Mouse (Mus musculus): ENCODE results near the gene Arl4a. TPM values are rescaled to one million over a fixed set of nuclear protein-coding genes. Genes with fewer than 3 reads are reported as not detected.

The Arl4a gene
- polyA plus RNA-seq, 1 experiment from 2014 or later = 55.8 TPM

- H3K4me1 ChIP-seq = peaks cover 12% of the 10 kb centered on the region
- no peak overlapping the region for H3K9ac ChIP-seq
- no peaks in the 10 kb centered on the region for H3K27me3 ChIP-seq
- H3K4me3 ChIP-seq = no peak overlapping the region
- no peak for ATAC-seq (ENCODE audit: low FRiP score, low read depth)
- H3K9me3 ChIP-seq = no peaks in the 10 kb centered on the region
- 87% methylated on average over 8 of the region's 8 CpGs for WGBS
- no peak overlapping the region for H3K27ac ChIP-seq
- H3K4me2 ChIP-seq (replicated peaks) = no peak overlapping the region
- no peaks in the 10 kb centered on the region for H3K36me3 ChIP-seq
Measured at GRCm38 (mm10) chr12:39977996-39978590, 59.7 kb downstream of the Arl4a start.

- Histone ChIP-seq H3K36me3 (no peaks in the 10 kb centered on the region), H3K27ac (no peak overlapping the region), H3K4me1 (peaks cover 12% of the 10 kb centered on the region), H3K4me2 (replicated peaks) (no peak overlapping the region), H3K27me3 (no peaks in the 10 kb centered on the region), H3K9ac (no peak overlapping the region), H3K4me3 (no peak overlapping the region), H3K9me3 (no peaks in the 10 kb centered on the region)
- WGBS = 83% methylated on average over 2 of the region's 2 CpGs
- no peak for ATAC-seq (ENCODE audit: low FRiP score, low read depth)
Measured at GRCm38 (mm10) chr12:39976426-39976825, 61.4 kb downstream of the Arl4a start.

GRCm38 (mm10) chr12:39975829-39976340 lies 61.9 kb downstream of the Arl4a start:
- Histone ChIP-seq H3K36me3 (no peaks in the 10 kb centered on the region), H3K4me1 (peaks cover 12% of the 10 kb centered on the region), H3K4me2 (replicated peaks) (no peak overlapping the region), H3K9ac (no peak overlapping the region), H3K27ac (no peak overlapping the region), H3K4me3 (no peak overlapping the region), H3K27me3 (no peaks in the 10 kb centered on the region), H3K9me3 (no peaks in the 10 kb centered on the region)
- ATAC-seq (ENCODE audit: low FRiP score, low read depth) = no peak; the same call in 1 of the 2 replicates
- 61% methylated on average over 9 of the region's 9 CpGs for WGBS

GRCm38 (mm10) chr12:39974977-39975583 lies 62.7 kb downstream of the Arl4a start:
- Histone ChIP-seq H3K9me3 (no peaks in the 10 kb centered on the region), H3K4me3 (no peak overlapping the region), H3K36me3 (no peaks in the 10 kb centered on the region), H3K9ac (no peak overlapping the region), H3K27me3 (no peaks in the 10 kb centered on the region), H3K4me2 (replicated peaks) (no peak overlapping the region), H3K4me1 (peaks cover 12% of the 10 kb centered on the region), H3K27ac (no peak overlapping the region; the same call in 1 of the 2 replicates)
- WGBS = 14% methylated on average over 4 of the region's 4 CpGs
- no peak for ATAC-seq (ENCODE audit: low FRiP score, low read depth)

GRCm38 (mm10) chr12:39974273-39974672 lies 63.6 kb downstream of the Arl4a start:
- Histone ChIP-seq H3K9ac (no peak overlapping the region), H3K4me3 (no peak overlapping the region), H3K4me1 (peaks cover 12% of the 10 kb centered on the region), H3K27me3 (no peaks in the 10 kb centered on the region), H3K4me2 (replicated peaks) (no peak overlapping the region), H3K9me3 (no peaks in the 10 kb centered on the region), H3K27ac (no peak overlapping the region), H3K36me3 (no peaks in the 10 kb centered on the region)
- 78% methylated on average over 1 of the region's 1 CpGs for WGBS
- no peak for ATAC-seq (ENCODE audit: low FRiP score, low read depth)

GRCm38 (mm10) chr12:39969500-39969899 lies 68.3 kb downstream of the Arl4a start:
- no peak overlapping the region for H3K4me2 ChIP-seq (replicated peaks)
- H3K4me1 ChIP-seq = no peaks in the 10 kb centered on the region
- H3K36me3 ChIP-seq = no peaks in the 10 kb centered on the region
- H3K27me3 ChIP-seq = no peaks in the 10 kb centered on the region
- no peak for ATAC-seq (ENCODE audit: low FRiP score, low read depth)
- no peak overlapping the region for H3K27ac ChIP-seq
- H3K9ac ChIP-seq = no peak overlapping the region
- H3K9me3 ChIP-seq = no peaks in the 10 kb centered on the region
- H3K4me3 ChIP-seq = no peak overlapping the region

- H3K27me3 ChIP-seq = no peaks in the 10 kb centered on the region
- H3K4me3 ChIP-seq = no peak overlapping the region
- H3K9me3 ChIP-seq = no peaks in the 10 kb centered on the region
- H3K36me3 ChIP-seq = no peaks in the 10 kb centered on the region
- H3K4me1 ChIP-seq = no peaks in the 10 kb centered on the region
- no peak overlapping the region for H3K27ac ChIP-seq
- no peak overlapping the region for H3K4me2 ChIP-seq (replicated peaks)
- H3K9ac ChIP-seq = no peak overlapping the region
- ATAC-seq (ENCODE audit: low FRiP score, low read depth) = no peak
- WGBS = 91% methylated on average over 3 of the region's 3 CpGs
Measured at GRCm38 (mm10) chr12:39968109-39968508, 69.7 kb downstream of the Arl4a start.

GRCm38 (mm10) chr12:39959166-39959565 lies 78.7 kb downstream of the Arl4a start:
- Histone ChIP-seq H3K9me3 (no peaks in the 10 kb centered on the region), H3K4me3 (no peak overlapping the region), H3K4me1 (no peaks in the 10 kb centered on the region), H3K27me3 (no peaks in the 10 kb centered on the region), H3K27ac (no peak overlapping the region), H3K36me3 (no peaks in the 10 kb centered on the region), H3K9ac (no peak overlapping the region), H3K4me2 (replicated peaks) (no peak overlapping the region)
- ATAC-seq (ENCODE audit: low FRiP score, low read depth) = no peak
- WGBS = 83% methylated on average over 8 of the region's 8 CpGs

- WGBS = 69% methylated on average over 8 of the region's 8 CpGs
- ATAC-seq (ENCODE audit: low FRiP score, low read depth) = no peak
- Histone ChIP-seq H3K9me3 (no peaks in the 10 kb centered on the region), H3K27me3 (no peaks in the 10 kb centered on the region), H3K36me3 (no peaks in the 10 kb centered on the region), H3K27ac (no peak overlapping the region), H3K4me1 (no peaks in the 10 kb centered on the region), H3K4me3 (no peak overlapping the region), H3K9ac (no peak overlapping the region), H3K4me2 (replicated peaks) (no peak overlapping the region)
Measured at GRCm38 (mm10) chr12:39957931-39958671, 79.7 kb downstream of the Arl4a start.

GRCm38 (mm10) chr12:39956396-39956795 lies 81.4 kb downstream of the Arl4a start:
- WGBS = 73% methylated on average over 15 of the region's 15 CpGs
- H3K36me3 ChIP-seq = no peaks in the 10 kb centered on the region
- H3K9me3 ChIP-seq = no peaks in the 10 kb centered on the region
- no peak overlapping the region for H3K9ac ChIP-seq
- peaks cover 11% of the 10 kb centered on the region; the same call in 1 of the 2 replicates for H3K4me1 ChIP-seq
- no peak overlapping the region for H3K27ac ChIP-seq
- no peak overlapping the region for H3K4me3 ChIP-seq
- H3K27me3 ChIP-seq = no peaks in the 10 kb centered on the region
- no peak overlapping the region for H3K4me2 ChIP-seq (replicated peaks)
- no peak for ATAC-seq (ENCODE audit: low FRiP score, low read depth)

Measured in limb, embryonic 13.5 days (tissue).